10 mouse cellular contexts compared by ENCODE assay signal in the genomic region with DNA sequence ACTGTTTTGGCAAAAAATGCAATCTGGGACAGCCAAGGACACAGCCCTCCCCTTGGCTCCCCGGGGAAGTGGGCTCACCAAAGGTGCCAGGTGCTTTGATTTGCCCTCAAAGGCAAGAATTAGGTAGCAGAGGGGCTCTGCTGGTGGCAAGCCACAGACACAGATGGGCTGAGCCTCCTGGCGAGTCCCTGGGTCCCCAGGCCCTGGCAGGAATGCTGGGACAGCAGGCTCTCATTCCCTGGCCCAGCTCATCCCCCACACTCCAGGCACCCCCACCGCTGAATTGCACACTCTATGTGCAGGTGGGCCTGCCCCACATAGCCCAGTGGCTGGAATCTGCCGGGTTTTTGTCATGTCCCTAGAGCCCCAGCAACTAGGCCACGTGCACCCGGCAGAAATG.
DNase-seq lines count a peak whose midpoint lies in the region; ATAC-seq and TF ChIP-seq lines count a peak whose summit lies in the region.
"Had no signal": no experiment of that assay in that cellular context is flagged by ENCODE, and none has a peak within 500 bp of the region (broad histone marks: within the 10 kb centered on the region; RNA-seq: fewer than 3 reads in every experiment).

No protein-coding gene starts in this region.

- peak overlapping the region; percentile 34; the same call in 1 of the 2 replicates for H3K9ac ChIP-seq in hindbrain, embryonic 11.5 days (ENCODE audit: low read depth, low read length)
- no peak overlapping the region for H3K9ac ChIP-seq in midbrain, postnatal 0 days (replicated peaks; ENCODE audit: low read length, poor library complexity, severe bottlenecking)
- H3K9ac ChIP-seq in kidney, embryonic 15.5 days = no peak overlapping the region
- no peak overlapping the region for H3K9ac ChIP-seq in kidney, embryonic 14.5 days (ENCODE audit: low read depth, low read length)
- H3K9ac ChIP-seq: limb, embryonic 15.5 days had no signal

- 59% methylated on average over 6 of the region's 6 CpGs for WGBS in hindbrain, embryonic 11.5 days
- WGBS in midbrain, postnatal 0 days = 45% methylated on average over 6 of the region's 6 CpGs
- WGBS in kidney, embryonic 15.5 days = 65% methylated on average over 6 of the region's 6 CpGs
- 66% methylated on average over 6 of the region's 6 CpGs for WGBS in kidney, embryonic 14.5 days

- H3K4me2 ChIP-seq in hindbrain, embryonic 11.5 days (replicated peaks; ENCODE audit: low read depth, low read length) = no peak overlapping the region
- H3K4me2 ChIP-seq in midbrain, postnatal 0 days (ENCODE audit: low read depth, low read length, poor library complexity, severe bottlenecking) = no peak overlapping the region
- no peak overlapping the region for H3K4me2 ChIP-seq in kidney, embryonic 15.5 days
- H3K4me2 ChIP-seq in kidney, embryonic 14.5 days (replicated peaks; ENCODE audit: low read depth, low read length) = no peak overlapping the region
- H3K4me2 ChIP-seq: limb, embryonic 15.5 days had no signal

- ATAC-seq in hindbrain, embryonic 11.5 days (ENCODE audit: low FRiP score) = no peak
- ATAC-seq in midbrain, postnatal 0 days (ENCODE audit: low FRiP score) = no peak
- ATAC-seq in kidney, embryonic 15.5 days (replicated peaks; ENCODE audit: low FRiP score) = no peak
- ATAC-seq in kidney, embryonic 14.5 days (ENCODE audit: low FRiP score, low TSS enrichment) = no peak

- no peak for TF ChIP-seq CTCF in midbrain, postnatal 0 days (IDR thresholded peaks at IDR 0.05)

- peak overlapping the region; percentile 96 for H3K27ac ChIP-seq in hindbrain, embryonic 11.5 days (ENCODE audit: low read depth, low read length)
- peak overlapping the region; percentile 68; the same call in 1 of the 2 replicates for H3K27ac ChIP-seq in midbrain, postnatal 0 days (ENCODE audit: low read depth, low read length)
- H3K27ac ChIP-seq in kidney, embryonic 15.5 days = no peak overlapping the region
- H3K27ac ChIP-seq in kidney, embryonic 14.5 days (ENCODE audit: low read depth, low read length) = no peak overlapping the region
- H3K27ac ChIP-seq: limb, embryonic 15.5 days had no signal

- no peaks in the 10 kb centered on the region for H3K9me3 ChIP-seq in hindbrain, embryonic 11.5 days (ENCODE audit: control insufficient read depth, low read length)
- no peaks in the 10 kb centered on the region for H3K9me3 ChIP-seq in midbrain, postnatal 0 days (ENCODE audit: low read length)
- H3K9me3 ChIP-seq in kidney, embryonic 15.5 days (replicated peaks) = no peaks in the 10 kb centered on the region
- H3K9me3 ChIP-seq in kidney, embryonic 14.5 days (ENCODE audit: control insufficient read depth, low read length) = no peaks in the 10 kb centered on the region
- H3K9me3 ChIP-seq: limb, embryonic 15.5 days had no signal

- no peaks in the 10 kb centered on the region for H3K27me3 ChIP-seq in hindbrain, embryonic 11.5 days (ENCODE audit: control insufficient read depth, insufficient read depth, low read length)
- H3K27me3 ChIP-seq in midbrain, postnatal 0 days (ENCODE audit: insufficient read depth, low read length) = no peaks in the 10 kb centered on the region
- 0 out of 2 replicates have a peak, but pooled peaks cover 3% of the 10 kb centered on the region for H3K27me3 ChIP-seq in kidney, embryonic 15.5 days
- H3K27me3 ChIP-seq in kidney, embryonic 14.5 days (ENCODE audit: control insufficient read depth, insufficient read depth, low read length) = no peaks in the 10 kb centered on the region
- H3K27me3 ChIP-seq: limb, embryonic 15.5 days had no signal

- H3K4me1 ChIP-seq in hindbrain, embryonic 11.5 days (replicated peaks; ENCODE audit: control insufficient read depth, insufficient read depth, low read length) = peaks cover 40% of the 10 kb centered on the region
- H3K4me1 ChIP-seq in midbrain, postnatal 0 days (ENCODE audit: insufficient read depth, low read length) = peaks cover 35% of the 10 kb centered on the region
- H3K4me1 ChIP-seq in kidney, embryonic 15.5 days = peaks cover 32% of the 10 kb centered on the region
- H3K4me1 ChIP-seq in kidney, embryonic 14.5 days (ENCODE audit: control insufficient read depth, insufficient read depth, low read length) = peaks cover 19% of the 10 kb centered on the region

- 0 out of 2 replicates have a peak, but pooled peaks cover 2% of the 10 kb centered on the region for H3K36me3 ChIP-seq in hindbrain, embryonic 11.5 days (ENCODE audit: control insufficient read depth, insufficient read depth, low read length)
- H3K36me3 ChIP-seq in midbrain, postnatal 0 days (ENCODE audit: insufficient read depth, low read length) = peaks cover 3% of the 10 kb centered on the region; the same call in 1 of the 2 replicates
- H3K36me3 ChIP-seq in kidney, embryonic 15.5 days = peaks cover 11% of the 10 kb centered on the region; the same call in 1 of the 2 replicates
- no peaks in the 10 kb centered on the region for H3K36me3 ChIP-seq in kidney, embryonic 14.5 days (ENCODE audit: control insufficient read depth, insufficient read depth, low read length)

- H3K4me3 ChIP-seq in hindbrain, embryonic 11.5 days (ENCODE audit: low read depth, low read length) = no peak overlapping the region
- no peak overlapping the region for H3K4me3 ChIP-seq in midbrain, postnatal 0 days (ENCODE audit: low read depth, low read length)
- H3K4me3 ChIP-seq in kidney, embryonic 15.5 days (replicated peaks) = no peak overlapping the region
- H3K4me3 ChIP-seq in kidney, embryonic 14.5 days (ENCODE audit: low read length) = no peak overlapping the region
- H3K4me3 ChIP-seq: limb, embryonic 15.5 days had no signal

- DNase-seq in layer of hippocampus, postnatal 10 days (ENCODE audit: low spot score in 2 of 2) = peak; percentile 58 to 64
- no peak for DNase-seq in layer of hippocampus, adult 9-10 months (ENCODE audit: low spot score)
- peak; percentile 85 for DNase-seq in cerebellum, adult 9-11 months
- no peak for DNase-seq in hindbrain, embryonic 11.5 days (ENCODE audit: low spot score)
- peak; percentile 51 for DNase-seq in midbrain, postnatal 0 days (ENCODE audit: low spot score)
- DNase-seq in lung, postnatal 14 days = no peak
- DNase-seq: kidney, adult 9 months had no signal

Comparison
In these comparisons a context has a peak if more than half of its experiments do, and no peak if none do; other contexts are left out.
1. DNase-seq: peak in layer of hippocampus, postnatal 10 days (2 of 2), cerebellum, adult 9-11 months (single experiment) and midbrain, postnatal 0 days (single experiment); none in layer of hippocampus, adult 9-10 months (single experiment), hindbrain, embryonic 11.5 days (single experiment) and lung, postnatal 14 days (single experiment).
2. H3K27ac ChIP-seq: peak in hindbrain, embryonic 11.5 days (single experiment) and midbrain, postnatal 0 days (single experiment); none in kidney, embryonic 15.5 days (single experiment) and kidney, embryonic 14.5 days (single experiment).